ENCODE assay signal across 28 mouse cellular contexts in the genomic region with DNA sequence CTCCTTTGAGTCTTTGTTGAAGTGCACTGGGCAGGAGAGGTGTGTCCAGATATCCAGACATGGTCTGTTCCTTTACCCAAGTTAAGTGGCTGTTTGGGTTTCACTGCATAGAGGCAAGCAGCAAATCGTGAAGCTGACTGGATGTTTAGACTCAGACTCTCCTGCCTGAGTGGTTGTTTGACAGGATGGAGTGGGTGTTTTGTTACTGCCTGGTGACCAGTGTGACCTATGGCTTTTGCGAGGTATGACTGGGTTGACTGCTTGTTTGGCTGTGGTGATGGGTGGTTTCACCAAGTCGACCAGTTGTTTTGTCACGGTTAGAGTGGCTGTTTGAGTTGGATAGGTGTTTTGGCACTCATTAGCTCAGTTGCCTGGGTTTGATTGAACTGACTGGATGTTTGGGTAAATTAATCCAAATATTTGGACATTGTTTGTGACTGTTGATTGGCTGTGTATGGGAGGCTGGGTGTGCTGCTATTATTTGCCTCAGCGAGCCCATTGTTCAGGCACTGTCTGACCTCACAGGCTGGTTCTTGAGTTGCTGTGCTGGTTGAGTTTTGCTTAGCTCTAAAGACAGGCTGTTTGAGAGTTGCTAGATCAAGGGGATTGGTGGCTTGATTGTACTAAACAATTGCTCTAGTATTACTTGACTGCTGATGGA. TPM values are rescaled to one million over a fixed set of nuclear protein-coding genes. Genes with fewer than 3 reads are reported as not detected.
DNase-seq lines count a peak whose midpoint lies in the region; ATAC-seq and TF ChIP-seq lines count a peak whose summit lies in the region.
"Had no signal": no experiment of that assay in that cellular context is flagged by ENCODE, and none has a peak within 500 bp of the region (broad histone marks: within the 10 kb centered on the region; RNA-seq: fewer than 3 reads in every experiment).

No protein-coding gene starts in this region.

- intact Hi-C loops in heart, postnatal 36 days (cut with DNase I), result no loop called here

- no peak overlapping the region for H3K27ac ChIP-seq in liver, adult 2 months (replicated peaks; ENCODE audit: insufficient read depth, low read depth, low read length)
- H3K27ac ChIP-seq in liver, embryonic 11.5 days (ENCODE audit: low read depth, low read length), result no peak overlapping the region
- H3K27ac ChIP-seq in forebrain, embryonic 15.5 days (replicated peaks), result no peak overlapping the region
- H3K27ac ChIP-seq: layer of hippocampus, adult 2 months; limb, embryonic 12.5 days; liver, embryonic 13.5 days; midbrain, embryonic 10.5 days; neural tube, embryonic 13.5 days had no signal

- H3K27me3 ChIP-seq in liver, adult 2 months (ENCODE audit: control insufficient read depth, insufficient read depth, low read length), result 0 out of 2 replicates have a peak, but pooled peaks cover 5% of the 10 kb centered on the region
- no peaks in the 10 kb centered on the region for H3K27me3 ChIP-seq in liver, embryonic 11.5 days (replicated peaks; ENCODE audit: control insufficient read depth, insufficient read depth, low read length)
- peaks cover 69% of the 10 kb centered on the region for H3K27me3 ChIP-seq in forebrain, embryonic 15.5 days
- H3K27me3 ChIP-seq: liver, embryonic 13.5 days had no signal

- no peak for TF ChIP-seq POLR2A in liver, adult 2 months (IDR thresholded peaks at IDR 0.05; ENCODE audit: extremely low read depth, insufficient read depth, low read length)

- H3K79me2 ChIP-seq in liver, adult 2 months (ENCODE audit: control insufficient read depth, insufficient read depth, low read length), result no peaks in the 10 kb centered on the region

- H3K9ac ChIP-seq in liver, adult 2 months (ENCODE audit: low read depth, low read length), result no peak overlapping the region
- H3K9ac ChIP-seq in liver, embryonic 11.5 days (ENCODE audit: low read depth, low read length), result no peak overlapping the region
- no peak overlapping the region for H3K9ac ChIP-seq in forebrain, embryonic 15.5 days (replicated peaks)
- H3K9ac ChIP-seq: limb, embryonic 12.5 days; liver, embryonic 13.5 days; neural tube, embryonic 13.5 days had no signal

- H3K4me3 ChIP-seq in liver, adult 2 months (ENCODE audit: insufficient read depth, low read depth, low read length), result no peak overlapping the region
- no peak overlapping the region for H3K4me3 ChIP-seq in liver, embryonic 11.5 days (ENCODE audit: low read depth, low read length)
- H3K4me3 ChIP-seq in forebrain, embryonic 15.5 days, result no peak overlapping the region
- H3K4me3 ChIP-seq: layer of hippocampus, adult 2 months; limb, embryonic 12.5 days; liver, embryonic 13.5 days; midbrain, embryonic 10.5 days; myocyte; neural tube, embryonic 13.5 days had no signal

- DNase-seq in liver, adult 2 months (ENCODE audit: extremely low read depth, low read depth, low spot score), result peak; percentile 4
- DNase-seq in liver, embryonic 11.5 days (ENCODE audit: low spot score), result no peak
- DNase-seq in lung, postnatal 10 days, result peak; percentile 43
- DNase-seq in retina, postnatal 1 day, result peak; percentile 62
- DNase-seq in heart, postnatal 36 days, result no peak
- DNase-seq in kidney, postnatal 14 days, result no peak
- DNase-seq: adrenal gland, postnatal 14 days; B cell, adult 2 months; cerebellum, adult 8-10 months; gastrocnemius, postnatal 10 days; heart, adult 11 months; layer of hippocampus, postnatal 36 days; liver, embryonic 13.5 days; spleen, adult 18-20 months had no signal

- 36% methylated on average over 5 of the region's 5 CpGs for WGBS in liver, adult 2 months
- 57% methylated on average over 5 of the region's 5 CpGs for WGBS in liver, embryonic 11.5 days
- WGBS in forebrain, embryonic 15.5 days, result 19% methylated on average over 5 of the region's 5 CpGs

- no peaks in the 10 kb centered on the region for H3K36me3 ChIP-seq in liver, adult 2 months (ENCODE audit: control insufficient read depth, insufficient read depth, low read length)
- H3K36me3 ChIP-seq in liver, embryonic 11.5 days (ENCODE audit: control insufficient read depth, insufficient read depth, low read length), result no peaks in the 10 kb centered on the region
- H3K36me3 ChIP-seq in forebrain, embryonic 15.5 days, result no peaks in the 10 kb centered on the region
- H3K36me3 ChIP-seq: limb, embryonic 12.5 days; liver, embryonic 13.5 days; midbrain, embryonic 10.5 days; neural tube, embryonic 13.5 days had no signal

- ATAC-seq in liver, embryonic 11.5 days (replicated peaks; ENCODE audit: low FRiP score), result no peak
- 0 out of 2 replicates have a peak, but pooled peaks have one; percentile 41 for ATAC-seq in forebrain, embryonic 15.5 days (replicated peaks)
- ATAC-seq: midbrain, embryonic 16.5 days had no signal

- H3K4me2 ChIP-seq in liver, embryonic 11.5 days, result no peak overlapping the region
- no peak overlapping the region for H3K4me2 ChIP-seq in forebrain, embryonic 15.5 days (replicated peaks)
- H3K4me2 ChIP-seq: heart, embryonic 11.5 days; limb, embryonic 12.5 days; liver, embryonic 13.5 days; neural tube, embryonic 13.5 days had no signal

- no peaks in the 10 kb centered on the region for H3K9me3 ChIP-seq in liver, embryonic 11.5 days (ENCODE audit: control insufficient read depth, low read length)
- no peaks in the 10 kb centered on the region for H3K9me3 ChIP-seq in forebrain, embryonic 15.5 days
- H3K9me3 ChIP-seq: limb, embryonic 12.5 days; liver, embryonic 13.5 days; midbrain, embryonic 10.5 days; neural tube, embryonic 13.5 days had no signal

- no peaks in the 10 kb centered on the region for H3K4me1 ChIP-seq in liver, adult 2 months (ENCODE audit: control insufficient read depth, insufficient read depth, low read length)
- no peaks in the 10 kb centered on the region for H3K4me1 ChIP-seq in liver, embryonic 11.5 days (replicated peaks; ENCODE audit: control insufficient read depth, insufficient read depth, low read length)
- no peaks in the 10 kb centered on the region for H3K4me1 ChIP-seq in forebrain, embryonic 15.5 days
- H3K4me1 ChIP-seq: liver, embryonic 13.5 days had no signal

- no peak for TF ChIP-seq CTCF in liver, adult 2 months (IDR thresholded peaks at IDR 0.05; ENCODE audit: low read depth, low read length)

RNA-seq across cellular contexts. Expression of a gene that starts 24.1 kb away (rescaled TPM):
- not detected in 2 replicates for total RNA-seq in liver, adult 2 months (2014; rRNA removed)
- polyA plus RNA-seq in liver, adult 2 months (2012; rRNA removed), result not detected in 2 replicates
- polyA plus RNA-seq in liver, embryonic 11.5 days (2014; fragmentation: Nextera tagmentation; extraction: Ambion mirVana), result not detected in 2 replicates
- not detected in 2 replicates for polyA plus RNA-seq in forebrain, embryonic 15.5 days (2015; fragmentation: Nextera tagmentation; extraction: Ambion mirVana)
- not detected for total RNA-seq in heart, postnatal 36 days (2021)
- total RNA-seq: adrenal gland, postnatal 14 days; gastrocnemius, postnatal 10 days; layer of hippocampus, adult 2 months; layer of hippocampus, postnatal 36 days; left cerebral cortex, postnatal 10 days; MEL had no signal
- polyA plus RNA-seq: embryonic facial prominence, embryonic 14.5 days; heart, embryonic 11.5 days; heart, postnatal 0 days; hindbrain, embryonic 11.5 days; limb, embryonic 12.5 days; liver, embryonic 13.5 days; midbrain, embryonic 10.5 days; midbrain, embryonic 16.5 days; myocyte; neural tube, embryonic 13.5 days; thymus, postnatal 0 days had no signal

Comparison
In these comparisons a context has a peak if more than half of its experiments do, and no peak if none do; other contexts are left out.
1. DNase-seq: peak in liver, adult 2 months (single experiment), lung, postnatal 10 days (single experiment) and retina, postnatal 1 day (single experiment); none in liver, embryonic 11.5 days (single experiment), heart, postnatal 36 days (0 of 2) and kidney, postnatal 14 days (single experiment).